ENCODE assay signal across 10 mouse cellular contexts in genomic region chr4:118123030-118123704, GRCm38 (mm10). TPM values are rescaled to one million over a fixed set of nuclear protein-coding genes. Genes with fewer than 3 reads are reported as not detected.
DNase-seq lines count a peak whose midpoint lies in the region; ATAC-seq lines count a peak whose summit lies in the region.
"Had no signal": no experiment of that assay in that cellular context is flagged by ENCODE, and none has a peak within 500 bp of the region (broad histone marks: within the 10 kb centered on the region; RNA-seq: fewer than 3 reads in every experiment).

No protein-coding gene starts in this region.

- WGBS in neural tube, embryonic 14.5 days, result 85% methylated on average over 14 of the region's 14 CpGs
- WGBS in neural tube, embryonic 15.5 days, result 86% methylated on average over 14 of the region's 14 CpGs
- WGBS in embryonic facial prominence, embryonic 14.5 days, result 76% methylated on average over 14 of the region's 14 CpGs
- WGBS in liver, embryonic 13.5 days (ENCODE audit: insufficient replicate concordance), result 65% methylated on average over 14 of the region's 14 CpGs

- no peaks in the 10 kb centered on the region for H3K9me3 ChIP-seq in neural tube, embryonic 14.5 days (ENCODE audit: control insufficient read depth, low read length)
- H3K9me3 ChIP-seq in neural tube, embryonic 15.5 days (replicated peaks), result no peaks in the 10 kb centered on the region
- H3K9me3 ChIP-seq in embryonic facial prominence, embryonic 14.5 days (ENCODE audit: control insufficient read depth, low read length), result no peaks in the 10 kb centered on the region
- no peaks in the 10 kb centered on the region for H3K9me3 ChIP-seq in liver, embryonic 13.5 days (replicated peaks)
- H3K9me3 ChIP-seq: G1E; heart, embryonic 13.5 days had no signal

- no peak overlapping the region for H3K4me2 ChIP-seq in neural tube, embryonic 14.5 days (ENCODE audit: low read depth, low read length)
- no peak overlapping the region for H3K4me2 ChIP-seq in neural tube, embryonic 15.5 days
- H3K4me2 ChIP-seq in embryonic facial prominence, embryonic 14.5 days (ENCODE audit: low read depth, low read length), result no peak overlapping the region
- no peak overlapping the region for H3K4me2 ChIP-seq in liver, embryonic 13.5 days
- H3K4me2 ChIP-seq: heart, embryonic 13.5 days had no signal

- ATAC-seq in neural tube, embryonic 14.5 days (ENCODE audit: low read depth), result 0 out of 2 replicates have a peak, but pooled peaks have one; percentile 24
- ATAC-seq in neural tube, embryonic 15.5 days (ENCODE audit: low FRiP score), result no peak
- ATAC-seq in embryonic facial prominence, embryonic 14.5 days (ENCODE audit: low read depth), result peak; percentile 80
- peak; percentile 68 for ATAC-seq in liver, embryonic 13.5 days (ENCODE audit: low read depth)

- H3K4me3 ChIP-seq in neural tube, embryonic 14.5 days (ENCODE audit: low read depth, low read length), result no peak overlapping the region
- H3K4me3 ChIP-seq in neural tube, embryonic 15.5 days (replicated peaks), result no peak overlapping the region
- H3K4me3 ChIP-seq in embryonic facial prominence, embryonic 14.5 days (ENCODE audit: low read depth, low read length), result no peak overlapping the region
- H3K4me3 ChIP-seq in liver, embryonic 13.5 days (replicated peaks), result no peak overlapping the region
- H3K4me3 ChIP-seq: heart, embryonic 13.5 days had no signal

- DNase-seq in embryonic facial prominence, embryonic 14.5 days (ENCODE audit: low spot score), result peak; percentile 80
- no peak for DNase-seq in liver, embryonic 13.5 days
- DNase-seq in cerebellum, adult 9-10 months, result no peak
- DNase-seq in frontal cortex, adult 2 months (ENCODE audit: extremely low spot score in 1 of 2, low spot score in 1 of 2), result no peak
- DNase-seq in thymus, postnatal 36 days, result no peak
- DNase-seq: adrenal gland, adult 2 months had no signal

- H3K27ac ChIP-seq in neural tube, embryonic 14.5 days (ENCODE audit: low read depth, low read length), result no peak overlapping the region
- H3K27ac ChIP-seq in neural tube, embryonic 15.5 days (replicated peaks), result no peak overlapping the region
- H3K27ac ChIP-seq in embryonic facial prominence, embryonic 14.5 days (replicated peaks; ENCODE audit: low read depth, low read length), result 0 out of 2 replicates have a peak overlapping the region, but pooled peaks have one; percentile 23
- no peak overlapping the region for H3K27ac ChIP-seq in liver, embryonic 13.5 days
- H3K27ac ChIP-seq: heart, embryonic 13.5 days had no signal

- H3K27me3 ChIP-seq in neural tube, embryonic 14.5 days (ENCODE audit: control insufficient read depth, insufficient read depth, low read length), result no peaks in the 10 kb centered on the region
- no peaks in the 10 kb centered on the region for H3K27me3 ChIP-seq in neural tube, embryonic 15.5 days (replicated peaks)
- no peaks in the 10 kb centered on the region for H3K27me3 ChIP-seq in embryonic facial prominence, embryonic 14.5 days (replicated peaks; ENCODE audit: control insufficient read depth, insufficient read depth, low read length)
- H3K27me3 ChIP-seq in liver, embryonic 13.5 days, result no peaks in the 10 kb centered on the region
- H3K27me3 ChIP-seq: heart, embryonic 13.5 days had no signal

- H3K36me3 ChIP-seq in neural tube, embryonic 14.5 days (ENCODE audit: control insufficient read depth, insufficient read depth, low read length), result no peaks in the 10 kb centered on the region
- no peaks in the 10 kb centered on the region for H3K36me3 ChIP-seq in neural tube, embryonic 15.5 days
- no peaks in the 10 kb centered on the region for H3K36me3 ChIP-seq in embryonic facial prominence, embryonic 14.5 days (ENCODE audit: control insufficient read depth, insufficient read depth, low read length)
- no peaks in the 10 kb centered on the region for H3K36me3 ChIP-seq in liver, embryonic 13.5 days
- H3K36me3 ChIP-seq: heart, embryonic 13.5 days had no signal

- H3K9ac ChIP-seq in neural tube, embryonic 14.5 days (replicated peaks; ENCODE audit: low read depth, low read length), result no peak overlapping the region
- H3K9ac ChIP-seq in neural tube, embryonic 15.5 days (replicated peaks), result no peak overlapping the region
- H3K9ac ChIP-seq in embryonic facial prominence, embryonic 14.5 days (ENCODE audit: low read depth, low read length), result no peak overlapping the region
- H3K9ac ChIP-seq in liver, embryonic 13.5 days, result no peak overlapping the region
- H3K9ac ChIP-seq: heart, embryonic 13.5 days had no signal

- H3K4me1 ChIP-seq in neural tube, embryonic 14.5 days (ENCODE audit: control insufficient read depth, insufficient read depth, low read length), result no peaks in the 10 kb centered on the region
- peaks cover 10% of the 10 kb centered on the region; the same call in 1 of the 2 replicates for H3K4me1 ChIP-seq in neural tube, embryonic 15.5 days
- no peaks in the 10 kb centered on the region for H3K4me1 ChIP-seq in embryonic facial prominence, embryonic 14.5 days (ENCODE audit: control insufficient read depth, insufficient read depth, low read length)
- peaks cover 23% of the 10 kb centered on the region for H3K4me1 ChIP-seq in liver, embryonic 13.5 days (replicated peaks)

RNA-seq across cellular contexts. Expression of gene St3gal3, which starts 11.5 kb away (rescaled TPM):
- 10.0 and 10.6 TPM in 2 replicates for polyA plus RNA-seq in neural tube, embryonic 14.5 days (2014; fragmentation: Nextera tagmentation; extraction: Ambion mirVana)
- 13.8 and 18.3 TPM in 2 replicates for polyA plus RNA-seq in neural tube, embryonic 15.5 days (2015; fragmentation: Nextera tagmentation; extraction: Ambion mirVana)
- 5.6 and 6.6 TPM in 2 replicates for polyA plus RNA-seq in embryonic facial prominence, embryonic 14.5 days (2014; fragmentation: Nextera tagmentation; extraction: Ambion mirVana)
- polyA plus RNA-seq in liver, embryonic 13.5 days (2015; fragmentation: Nextera tagmentation; extraction: Ambion mirVana), result 1.6 TPM in 2 replicates
- 50.9 and 53.0 TPM in 2 replicates for polyA plus RNA-seq in frontal cortex, adult 2 months (2012; rRNA removed)

RNA-seq across cellular contexts. Expression of gene Kdm4a, which starts 56.7 kb away (rescaled TPM):
- polyA plus RNA-seq in neural tube, embryonic 14.5 days (2014; fragmentation: Nextera tagmentation; extraction: Ambion mirVana), result 55.8 and 58.6 TPM in 2 replicates
- polyA plus RNA-seq in neural tube, embryonic 15.5 days (2015; fragmentation: Nextera tagmentation; extraction: Ambion mirVana), result 40.2 and 40.6 TPM in 2 replicates
- 35.1 and 39.1 TPM in 2 replicates for polyA plus RNA-seq in embryonic facial prominence, embryonic 14.5 days (2014; fragmentation: Nextera tagmentation; extraction: Ambion mirVana)
- 7.8 and 9.1 TPM in 2 replicates for polyA plus RNA-seq in liver, embryonic 13.5 days (2015; fragmentation: Nextera tagmentation; extraction: Ambion mirVana)
- polyA plus RNA-seq in frontal cortex, adult 2 months (2012; rRNA removed), result 42.5 and 50.0 TPM in 2 replicates
